Mouse (Mus musculus) hindbrain, embryonic 11.5 days (tissue): ENCODE results near the gene Cdt1. TPM values are rescaled to one million over a fixed set of nuclear protein-coding genes. Genes with fewer than 3 reads are reported as not detected.
A peak's percentile ranks its signal among the peaks of the same experiment; 100 is the strongest.

ENCODE experiments used
- ATAC-seq: fragments of 200-750 bp; cut with Nextera tagmentation; 2 replicates; pipeline ENCODE4 v1.8.0; 2017; ENCODE audit warnings: mild to moderate bottlenecking, moderate TSS enrichment, moderate library complexity; ENCODE audit not compliant: low FRiP score
- DNase-seq: peaks from one replicate; pipeline ENCODE4 v3.0.0-alpha.2; 2015; ENCODE audit warnings: low spot score
- H3K27ac ChIP-seq: fragments of 300-500 bp; sonication (generic); 2 replicates; pipeline ENCODE4 v1.5.1; 2014; ENCODE audit warnings: mild to moderate bottlenecking, low read depth, low read length
- H3K27me3 ChIP-seq: fragments of 300-500 bp; sonication (generic); 2 replicates; pipeline ENCODE4 v1.6.1; 2014; ENCODE audit warnings: mild to moderate bottlenecking, low read length, moderate library complexity, mixed read lengths; ENCODE audit not compliant: control insufficient read depth, insufficient read depth
- H3K36me3 ChIP-seq: fragments of 300-500 bp; sonication (generic); 2 replicates; pipeline ENCODE4 v1.6.1; 2014; ENCODE audit warnings: mild to moderate bottlenecking, low read length, moderate library complexity, mixed read lengths; ENCODE audit not compliant: control insufficient read depth, insufficient read depth
- H3K4me1 ChIP-seq: fragments of 300-500 bp; sonication (generic); replicated peaks from 2 replicates; pipeline ENCODE4 v1.6.1; 2014; ENCODE audit warnings: low read length, mixed read lengths; ENCODE audit not compliant: control insufficient read depth, insufficient read depth
- H3K4me2 ChIP-seq: fragments of 300-500 bp; sonication (generic); replicated peaks from 2 replicates; pipeline ENCODE4 v1.6.1; 2014; ENCODE audit warnings: mild to moderate bottlenecking, low read depth, low read length
- H3K4me3 ChIP-seq: fragments of 300-500 bp; sonication (generic); 2 replicates; pipeline ENCODE4 v1.5.1; 2014; ENCODE audit warnings: low read depth, low read length
- H3K9ac ChIP-seq: fragments of 300-500 bp; sonication (generic); 2 replicates; pipeline ENCODE4 v1.6.1; 2014; ENCODE audit warnings: low read depth, low read length
- H3K9me3 ChIP-seq: fragments of 300-500 bp; sonication (generic); 2 replicates; pipeline ENCODE4 v1.6.1; 2016; ENCODE audit warnings: low read length; ENCODE audit not compliant: control insufficient read depth
- WGBS: fragments of 180-500 bp; shearing (Covaris S2); extraction: QIAGEN DNeasy Blood & Tissue Kit; methylation state at CpG from one replicate; pipeline ENCODE4 v1.1.7; 2014; 5-methylcytosine and 5-hydroxymethylcytosine counted together
- polyA plus RNA-seq: library from polyadenylated mRNA; unstranded; fragments of >200 nt; fragmentation: Nextera tagmentation; extraction: Ambion mirVana; gene quantifications from 2 replicates; pipeline ENCODE4 v1.2.1, GENCODE M21; 2014

Cdt1 gene
- polyA plus RNA-seq, 1 experiment from 2014 or later = 19.8 TPM

DNA sequence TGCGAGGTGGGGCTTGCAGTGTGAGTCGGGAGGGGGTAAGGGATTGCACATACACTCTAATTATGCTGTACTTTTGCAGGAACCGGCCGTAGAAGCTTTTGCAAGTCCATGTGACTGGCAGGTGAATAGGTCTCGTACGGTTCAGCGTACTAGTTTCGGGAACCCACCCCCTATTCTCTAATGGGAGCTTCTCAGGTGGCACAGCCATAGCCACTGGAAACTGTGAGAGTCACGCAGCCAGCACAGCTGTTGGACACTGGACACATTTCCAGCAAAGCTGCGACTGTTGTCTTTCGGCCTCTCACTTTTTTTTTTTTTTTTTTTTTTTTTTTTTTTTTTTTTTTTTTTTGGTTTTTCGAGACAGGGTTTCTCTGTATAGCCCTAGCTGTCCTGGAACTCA, 39.0 kb downstream of the Cdt1 start:
- Histone ChIP-seq H3K9ac (no peak overlapping the region), H3K4me1 (peaks cover 2% of the 10 kb centered on the region; the same call in 1 of the 2 replicates), H3K27ac (no peak overlapping the region), H3K27me3 (no peaks in the 10 kb centered on the region), H3K4me2 (no peak overlapping the region), H3K36me3 (no peaks in the 10 kb centered on the region), H3K9me3 (no peaks in the 10 kb centered on the region), H3K4me3 (no peak overlapping the region)
- 88% methylated on average over 11 of the region's 12 CpGs for WGBS
- DNase-seq (no peak), ATAC-seq (no peak)

DNA sequence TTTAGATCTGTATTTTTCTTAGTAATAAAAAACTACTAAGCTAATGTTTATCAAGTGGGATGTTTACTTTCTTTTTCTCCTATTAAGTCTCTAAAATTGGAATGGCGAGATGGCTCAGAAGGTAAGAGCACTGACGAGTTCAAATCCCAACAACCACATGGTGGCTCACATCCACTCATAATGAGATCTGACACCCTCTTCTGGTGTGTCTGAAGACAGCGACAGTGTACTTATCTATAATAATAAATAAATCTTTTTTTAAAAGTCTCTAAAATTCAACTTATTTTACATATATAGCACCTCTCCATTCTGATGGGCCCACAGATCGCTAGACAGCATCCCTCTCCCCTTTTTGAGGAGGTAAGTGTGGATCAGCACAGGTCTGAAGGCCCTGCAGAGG, 42.4 kb downstream of the Cdt1 start:
- no peaks in the 10 kb centered on the region for H3K9me3 ChIP-seq
- no peak overlapping the region for H3K27ac ChIP-seq
- no peak for ATAC-seq
- no peaks in the 10 kb centered on the region for H3K27me3 ChIP-seq
- 61% methylated on average over 4 of the region's 4 CpGs for WGBS
- no peak for DNase-seq
- H3K4me1 ChIP-seq = peaks cover 2% of the 10 kb centered on the region; the same call in 1 of the 2 replicates
- H3K4me3 ChIP-seq = no peak overlapping the region
- H3K4me2 ChIP-seq = peak overlapping the region; percentile 93; the same call in 1 of the 2 replicates
- no peaks in the 10 kb centered on the region for H3K36me3 ChIP-seq
- H3K9ac ChIP-seq = no peak overlapping the region

DNA sequence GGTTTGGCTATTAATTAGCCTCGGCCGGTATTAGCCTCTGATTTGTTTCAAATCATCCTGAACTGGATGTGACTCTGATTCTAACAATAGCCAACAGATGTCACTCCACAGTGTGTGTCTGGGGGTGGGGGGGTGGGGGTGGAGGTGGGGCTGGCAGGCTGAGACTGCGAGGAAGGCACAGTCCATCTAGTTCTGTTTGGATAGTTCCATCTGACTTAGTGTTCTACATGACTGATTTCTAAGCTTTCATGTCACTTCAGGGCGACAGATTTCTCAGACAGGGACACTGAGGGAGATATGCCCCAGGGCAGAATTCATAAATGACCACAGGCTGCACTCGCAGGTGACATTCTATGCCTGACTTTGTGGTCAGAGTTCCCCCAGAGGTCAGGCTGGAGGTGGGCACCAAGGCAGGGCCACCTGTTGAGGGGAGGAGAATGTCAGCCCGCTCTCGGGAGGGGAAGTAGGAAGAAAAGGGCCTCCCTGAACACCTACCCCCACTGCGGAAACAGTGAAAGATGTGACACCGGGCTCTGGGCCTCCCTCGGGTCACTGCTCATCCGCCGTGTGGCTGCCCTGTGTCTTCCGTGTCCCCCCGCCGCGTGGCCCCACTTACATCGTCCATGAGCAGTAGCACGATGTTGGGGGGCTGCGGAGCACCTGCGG, 42.9 kb downstream of the Cdt1 start:
- 5% methylated on average over 20 of the region's 20 CpGs for WGBS
- ATAC-seq (peak; percentile 15), DNase-seq (no peak)
- H3K36me3 ChIP-seq = no peaks in the 10 kb centered on the region
- H3K27ac ChIP-seq = peak overlapping the region; percentile 60
- no peaks in the 10 kb centered on the region for H3K27me3 ChIP-seq
- H3K4me2 ChIP-seq = peak overlapping the region; percentile 93
- peak overlapping the region; percentile 66 for H3K4me3 ChIP-seq
- H3K4me1 ChIP-seq = peaks cover 2% of the 10 kb centered on the region; the same call in 1 of the 2 replicates
- peak overlapping the region; percentile 70 for H3K9ac ChIP-seq
- H3K9me3 ChIP-seq = no peaks in the 10 kb centered on the region

DNA sequence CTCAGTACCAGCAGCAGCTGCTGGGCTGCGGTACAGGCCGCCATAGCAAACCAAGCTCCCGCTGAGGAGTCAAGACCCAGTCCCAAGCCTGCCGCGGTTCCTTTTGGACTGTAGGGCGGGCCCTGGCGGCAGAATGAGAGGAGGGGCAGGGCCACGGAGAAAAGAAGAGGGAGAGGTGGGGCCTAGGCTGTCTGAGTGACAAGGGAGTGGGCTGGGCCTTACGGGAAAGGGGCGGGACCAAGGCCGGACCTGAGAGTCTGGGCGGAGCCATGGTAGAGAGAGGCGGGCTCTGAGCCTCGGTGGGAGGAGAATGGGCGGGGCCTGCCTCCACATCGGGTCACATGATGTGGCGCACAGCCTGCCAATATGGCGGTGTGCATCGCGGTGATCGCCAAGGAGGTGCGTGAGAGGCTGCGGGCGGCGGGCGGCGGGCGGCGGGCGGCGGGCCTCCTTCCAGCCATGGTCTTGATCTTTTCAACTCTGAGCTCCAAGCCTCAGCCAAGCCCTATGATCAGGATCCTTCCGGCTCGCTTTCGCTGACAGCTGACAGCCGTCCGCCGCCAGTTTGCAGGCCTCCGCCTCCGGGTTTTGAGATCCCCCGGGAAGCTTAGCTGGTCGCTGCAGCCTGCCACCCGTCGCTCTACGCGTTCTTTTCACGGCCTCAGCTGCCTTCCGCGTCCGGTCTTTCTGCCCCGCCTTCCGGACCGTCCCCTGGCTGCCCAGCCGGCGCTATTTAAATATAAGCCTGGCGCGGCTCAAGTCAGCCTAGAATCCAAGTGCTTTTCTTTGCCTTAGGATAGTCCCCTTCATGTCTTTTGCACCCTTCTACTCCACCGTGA, 43.7 kb downstream of the Cdt1 start, which contains the start of the genes Galns and Trappc2l:
Gene Galns (minus strand): TSS at position 169 of the 839 bp plus-strand sequence.
Gene Trappc2l (plus strand): TSS at position 346 of the 839 bp plus-strand sequence.
- Histone ChIP-seq H3K4me2 (peak within 1 kb of the TSS; percentile 93), H3K27ac (peak within 1 kb of the TSS; percentile 77), H3K4me3 (peak within 1 kb of the TSS; percentile 66), H3K9me3 (no peaks in the 10 kb centered on the region), H3K9ac (peak within 1 kb of the TSS; percentile 70), H3K4me1 (peaks cover 2% of the 10 kb centered on the region; the same call in 1 of the 2 replicates), H3K27me3 (no peaks in the 10 kb centered on the region), H3K36me3 (no peaks in the 10 kb centered on the region)
- DNase-seq (peak; percentile 99), ATAC-seq (peak; percentile 96)
- under 1% methylated on average over 43 of the region's 57 CpGs for WGBS

DNA sequence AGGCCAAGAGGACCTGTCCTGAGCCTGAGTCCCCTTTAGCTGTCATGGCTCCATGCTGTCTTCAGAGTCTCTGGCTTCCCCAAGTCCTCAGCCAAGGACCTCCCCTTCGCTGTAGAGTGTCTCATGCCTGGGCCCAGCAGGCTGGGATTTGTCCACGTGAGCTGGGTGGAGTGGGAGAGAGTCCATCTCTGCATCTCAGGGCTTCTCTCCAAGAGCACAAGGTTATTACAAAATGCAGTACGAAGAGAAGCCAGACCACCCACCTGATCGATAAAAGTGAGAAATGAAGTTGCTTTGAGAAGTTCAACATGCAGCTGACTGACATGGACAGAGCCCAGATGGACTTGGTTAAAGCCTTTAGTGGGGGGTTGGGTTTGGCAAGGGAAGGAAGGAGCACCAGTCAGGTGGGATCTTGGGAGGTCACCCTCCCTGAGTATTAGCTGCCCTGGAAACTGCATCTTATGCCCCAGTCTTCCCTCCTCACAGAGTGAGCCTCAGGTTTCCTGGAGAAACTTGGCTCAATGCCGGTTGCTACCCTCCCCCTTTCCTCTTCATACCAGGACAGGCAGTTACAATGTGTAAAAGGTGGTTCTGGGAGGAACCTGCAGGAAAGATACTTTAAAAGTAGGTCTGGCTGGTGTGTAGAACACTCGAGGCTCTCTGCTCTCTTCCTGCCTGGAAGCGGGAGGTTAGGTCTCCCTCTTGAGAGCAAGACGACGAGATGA, 48.5 kb downstream of the Cdt1 start:
- Histone ChIP-seq H3K9ac (no peak overlapping the region), H3K36me3 (no peaks in the 10 kb centered on the region), H3K9me3 (no peaks in the 10 kb centered on the region), H3K4me2 (no peak overlapping the region), H3K27ac (no peak overlapping the region), H3K27me3 (no peaks in the 10 kb centered on the region), H3K4me3 (no peak overlapping the region), H3K4me1 (no peaks in the 10 kb centered on the region)
- WGBS = 71% methylated on average over 9 of the region's 9 CpGs
- DNase-seq (no peak), ATAC-seq (no peak)

DNA sequence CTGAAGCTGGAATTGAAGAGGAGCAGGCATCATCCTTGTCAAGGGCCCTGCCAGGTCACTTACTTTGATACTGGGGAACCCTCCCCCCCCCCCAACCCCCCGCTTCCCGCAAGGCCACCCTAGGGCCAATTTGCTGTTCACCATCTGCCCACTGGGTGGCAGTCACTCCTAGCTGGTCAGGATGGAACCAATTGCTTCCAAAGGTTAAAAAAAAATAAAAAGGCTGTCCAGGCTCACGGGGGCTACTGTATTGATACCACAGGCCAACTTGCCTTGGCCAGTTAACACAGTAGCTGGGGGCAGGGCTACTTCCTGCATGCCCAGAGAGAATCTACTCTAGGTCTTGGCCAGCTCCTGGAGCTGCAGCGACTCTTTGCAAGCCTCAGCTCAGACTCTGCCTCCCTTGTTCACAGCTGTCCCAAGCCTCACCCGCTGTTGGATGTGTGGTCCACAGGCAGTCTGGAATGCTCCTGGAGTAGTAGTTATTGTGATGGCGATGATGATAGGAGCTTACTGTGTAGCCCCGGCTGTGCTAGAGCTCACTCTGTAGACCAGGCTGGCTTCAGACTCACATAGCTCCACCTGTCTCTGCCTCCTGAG, 50.2 kb downstream of the Cdt1 start:
- 38% methylated on average over 5 of the region's 7 CpGs for WGBS
- Histone ChIP-seq H3K27ac (no peak overlapping the region), H3K4me3 (no peak overlapping the region), H3K27me3 (no peaks in the 10 kb centered on the region), H3K9ac (no peak overlapping the region), H3K9me3 (no peaks in the 10 kb centered on the region), H3K4me2 (no peak overlapping the region), H3K4me1 (no peaks in the 10 kb centered on the region), H3K36me3 (no peaks in the 10 kb centered on the region)
- DNase-seq (peak; percentile 91), ATAC-seq (0 out of 2 replicates have a peak, but pooled peaks have one; percentile 27)

DNA sequence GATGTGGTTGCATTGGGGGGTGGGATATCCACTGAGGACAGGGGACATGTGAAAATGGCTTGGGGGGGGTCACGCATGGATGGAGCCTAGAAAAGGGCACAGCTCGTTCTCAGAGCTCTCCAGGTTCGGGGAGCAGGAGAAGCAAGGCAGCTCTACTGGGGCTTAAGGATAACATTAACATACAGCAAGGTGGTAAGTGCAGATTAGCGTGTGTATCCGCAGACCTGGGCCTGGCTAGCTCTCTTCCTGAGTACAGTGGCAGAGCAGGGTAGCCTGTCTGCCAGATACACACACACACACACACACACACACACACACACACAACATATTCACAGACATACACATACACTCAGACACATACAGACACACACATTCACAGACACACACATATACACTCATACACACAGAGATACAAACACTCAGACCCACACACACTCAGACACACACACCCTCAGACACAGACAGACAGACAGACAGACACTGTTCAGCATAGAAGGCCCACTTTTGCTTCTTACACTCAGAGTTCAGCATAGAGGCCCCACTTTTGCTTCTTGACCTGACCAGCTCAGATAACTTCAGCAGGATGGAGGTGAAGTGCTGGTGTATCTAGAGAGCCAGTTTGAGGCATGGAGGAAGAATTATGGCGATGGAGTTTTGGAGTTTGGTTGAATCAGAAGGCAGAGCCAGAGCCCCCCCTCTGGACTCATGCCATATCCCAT, 51.0 kb downstream of the Cdt1 start:
- WGBS = 78% methylated on average over 6 of the region's 6 CpGs
- H3K4me2 ChIP-seq = no peak overlapping the region

DNA sequence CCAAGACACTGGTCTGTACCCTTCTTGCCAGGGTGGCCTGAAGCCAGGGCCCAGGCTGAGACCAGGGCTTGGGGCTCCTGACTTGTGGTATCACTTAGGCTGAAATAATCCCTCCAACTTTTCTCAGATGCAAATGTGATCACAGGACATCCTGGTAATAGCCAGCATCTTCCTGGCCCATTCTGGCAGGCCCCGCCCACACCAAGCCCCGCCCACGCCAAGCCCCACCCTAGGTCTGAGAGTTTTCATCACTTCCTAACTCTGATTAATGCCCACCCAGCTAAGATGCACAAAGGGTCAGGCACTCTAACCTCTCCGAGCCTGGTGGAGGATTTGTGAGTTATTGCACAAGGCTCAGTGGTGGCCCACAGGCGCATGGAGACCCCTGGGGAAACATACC, 52.6 kb downstream of the Cdt1 start:
- H3K27ac ChIP-seq = no peak overlapping the region
- no peaks in the 10 kb centered on the region for H3K36me3 ChIP-seq
- H3K27me3 ChIP-seq = no peaks in the 10 kb centered on the region
- H3K9me3 ChIP-seq = no peaks in the 10 kb centered on the region
- 42% methylated on average over 5 of the region's 5 CpGs for WGBS
- DNase-seq = no peak
- H3K9ac ChIP-seq = no peak overlapping the region
- H3K4me3 ChIP-seq = no peak overlapping the region
- no peak for ATAC-seq
- H3K4me1 ChIP-seq = no peaks in the 10 kb centered on the region
- H3K4me2 ChIP-seq = no peak overlapping the region

More for the DNA sequence above, 51.0 kb downstream of the Cdt1 start:
- Histone ChIP-seq H3K4me3 (no peak overlapping the region), H3K36me3 (no peaks in the 10 kb centered on the region), H3K27me3 (no peaks in the 10 kb centered on the region), H3K9me3 (no peaks in the 10 kb centered on the region), H3K4me1 (no peaks in the 10 kb centered on the region), H3K27ac (no peak overlapping the region), H3K9ac (no peak overlapping the region)
- DNase-seq = no peak
- no peak for ATAC-seq
